28 mouse cellular contexts compared by ENCODE assay signal in genomic region chr7:16187494-16187893, GRCm38 (mm10). TPM values are rescaled to one million over a fixed set of nuclear protein-coding genes. Genes with fewer than 3 reads are reported as not detected.
"Had no signal": no experiment of that assay in that cellular context is flagged by ENCODE, and none has a peak within 500 bp of the region (broad histone marks: within the 10 kb centered on the region; RNA-seq: fewer than 3 reads in every experiment).

No protein-coding gene starts in this region.

- H3K36me3 ChIP-seq: lung, embryonic 15.5 days had no signal

- H3K9me3 ChIP-seq: lung, embryonic 15.5 days; midbrain, embryonic 10.5 days; midbrain, embryonic 13.5 days; neural tube, embryonic 13.5 days; stomach, embryonic 15.5 days had no signal

- H3K27ac ChIP-seq: hindbrain, postnatal 0 days; layer of hippocampus, adult 2 months; left cerebral cortex, adult 2 months; lung, embryonic 15.5 days; midbrain, embryonic 10.5 days; midbrain, embryonic 13.5 days; neural tube, embryonic 13.5 days; stomach, embryonic 15.5 days had no signal

- H3K4me3 ChIP-seq: layer of hippocampus, adult 2 months; left cerebral cortex, adult 2 months; lung, embryonic 15.5 days; midbrain, embryonic 10.5 days; midbrain, embryonic 13.5 days; myocyte; neural tube, embryonic 13.5 days; stomach, embryonic 15.5 days had no signal

- H3K4me2 ChIP-seq: lung, embryonic 15.5 days; midbrain, embryonic 13.5 days; neural tube, embryonic 13.5 days; stomach, embryonic 15.5 days had no signal

- DNase-seq: kidney, adult 18-20 months; kidney, adult 9 months; kidney, postnatal 14 days; kidney, postnatal 4 days; layer of hippocampus, adult 9-11 months; layer of hippocampus, postnatal 36 days; lung, adult 18-20 months; lung, postnatal 10 days; lung, postnatal 4 days; right cerebral cortex, postnatal 14 days; right cerebral cortex, postnatal 4 days; thymus, postnatal 25 days had no signal

- H3K4me1 ChIP-seq: lung, embryonic 15.5 days; stomach, embryonic 15.5 days had no signal

- H3K27me3 ChIP-seq: lung, embryonic 15.5 days; neural tube, embryonic 13.5 days; stomach, embryonic 15.5 days had no signal

- H3K9ac ChIP-seq: lung, embryonic 15.5 days; midbrain, embryonic 13.5 days; neural tube, embryonic 13.5 days; stomach, embryonic 15.5 days had no signal

- ATAC-seq: hindbrain, postnatal 0 days; inflammation-experienced regulatory T-cells, adult 6 months; intestine, embryonic 16.5 days; midbrain, embryonic 13.5 days; midbrain, embryonic 16.5 days had no signal

RNA-seq across cellular contexts. Expression of gene C5ar2, which starts 56.5 kb away (rescaled TPM):
- total RNA-seq: hindbrain, postnatal 0 days had no signal
- polyA plus RNA-seq: limb, embryonic 11.5 days; myocyte had no signal

RNA-seq across cellular contexts. Expression of gene Slc8a2, which starts 57.9 kb away (rescaled TPM):
- total RNA-seq: megakaryocyte, adult 5-6 weeks; monocyte, adult 5-6 weeks; neutrophil, adult 5-6 weeks had no signal
- polyA plus RNA-seq: inflammation-experienced regulatory T-cells, adult 6 months had no signal
